Mouse (Mus musculus) heart, embryonic 13.5 days (tissue): ENCODE data around the gene Bbx. TPM values are rescaled to one million over a fixed set of nuclear protein-coding genes. Genes with fewer than 3 reads are reported as not detected.
A peak's percentile ranks its signal among the peaks of the same experiment; 100 is the strongest.

Source experiments
- ATAC-seq: fragments of 200-750 bp; cut with Nextera tagmentation; 2 replicates; pipeline ENCODE4 v1.8.0; 2017; ENCODE audit warnings: moderate TSS enrichment; ENCODE audit not compliant: insufficient number of reproducible peaks, low FRiP score, low TSS enrichment; ENCODE audit errors: extremely low read depth
- H3K27ac ChIP-seq: fragments of 300-500 bp; sonication (generic); replicated peaks from 2 replicates; pipeline ENCODE4 v1.5.1; 2015; ENCODE audit warnings: moderate library complexity, mild to moderate bottlenecking, inconsistent platforms
- H3K27me3 ChIP-seq: fragments of 300-500 bp; sonication (generic); replicated peaks from 2 replicates; pipeline ENCODE4 v1.6.1; 2015; ENCODE audit warnings: mild to moderate bottlenecking, inconsistent platforms
- H3K36me3 ChIP-seq: fragments of 300-500 bp; sonication (generic); 2 replicates; pipeline ENCODE4 v1.6.1; 2015; ENCODE audit warnings: mild to moderate bottlenecking, inconsistent platforms
- H3K4me1 ChIP-seq: fragments of 300-500 bp; sonication (generic); 2 replicates; pipeline ENCODE4 v1.6.1; 2015; ENCODE audit warnings: inconsistent platforms
- H3K4me2 ChIP-seq: fragments of 300-500 bp; sonication (generic); 2 replicates; pipeline ENCODE4 v1.6.1; 2015; ENCODE audit warnings: inconsistent platforms, mild to moderate bottlenecking, moderate library complexity
- H3K4me3 ChIP-seq: fragments of 300-500 bp; sonication (generic); 2 replicates; pipeline ENCODE4 v1.5.1; 2015; ENCODE audit warnings: moderate library complexity, mild to moderate bottlenecking, inconsistent platforms
- H3K9ac ChIP-seq: fragments of 300-500 bp; sonication (generic); 2 replicates; pipeline ENCODE4 v1.6.1; 2015; ENCODE audit warnings: inconsistent platforms, mild to moderate bottlenecking, moderate library complexity
- H3K9me3 ChIP-seq: fragments of 300-500 bp; sonication (generic); 2 replicates; pipeline ENCODE4 v1.6.1; 2016; ENCODE audit warnings: inconsistent platforms
- WGBS: fragments of 180-500 bp; shearing (Covaris S2); methylation state at CpG from one replicate; pipeline ENCODE4 v1.1.7; 2015; ENCODE audit warnings: mixed read lengths; 5-methylcytosine and 5-hydroxymethylcytosine counted together
- polyA plus RNA-seq: library from polyadenylated mRNA; unstranded; fragments of >200 nt; fragmentation: Nextera tagmentation; extraction: Ambion mirVana; gene quantifications from 2 replicates; pipeline ENCODE4 v1.2.1, GENCODE M21; 2015

Bbx gene
- polyA plus RNA-seq, 1 experiment from 2014 or later: 32.0 TPM

DNA sequence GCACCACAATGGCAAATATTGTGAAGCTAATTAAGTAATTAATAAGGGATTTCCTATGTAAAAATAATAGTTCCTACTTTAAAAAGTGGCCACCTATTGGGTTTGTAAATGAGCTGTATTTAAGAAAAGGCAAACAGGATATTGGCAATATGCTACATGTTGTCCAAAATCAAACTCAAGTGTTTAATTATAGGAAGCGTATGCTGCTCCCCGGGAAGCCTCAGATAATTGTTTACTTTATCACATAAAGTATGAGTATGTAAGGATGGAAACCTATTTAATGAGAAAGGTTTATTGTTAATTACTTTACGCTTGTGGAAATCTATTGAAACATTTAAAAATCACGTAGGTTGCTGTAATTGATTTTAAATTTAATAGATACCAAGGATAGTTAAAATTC is 159.4 kb downstream of the Bbx start:
- Histone ChIP-seq H3K27ac (no peak overlapping the region), H3K27me3 (no peaks in the 10 kb centered on the region), H3K36me3 (peaks cover 14% of the 10 kb centered on the region), H3K4me1 (no peaks in the 10 kb centered on the region), H3K9ac (no peak overlapping the region), H3K9me3 (no peaks in the 10 kb centered on the region), H3K4me3 (no peak overlapping the region), H3K4me2 (no peak overlapping the region)
- 89% methylated on average over 4 of the region's 4 CpGs for WGBS
- ATAC-seq: no peak

DNA sequence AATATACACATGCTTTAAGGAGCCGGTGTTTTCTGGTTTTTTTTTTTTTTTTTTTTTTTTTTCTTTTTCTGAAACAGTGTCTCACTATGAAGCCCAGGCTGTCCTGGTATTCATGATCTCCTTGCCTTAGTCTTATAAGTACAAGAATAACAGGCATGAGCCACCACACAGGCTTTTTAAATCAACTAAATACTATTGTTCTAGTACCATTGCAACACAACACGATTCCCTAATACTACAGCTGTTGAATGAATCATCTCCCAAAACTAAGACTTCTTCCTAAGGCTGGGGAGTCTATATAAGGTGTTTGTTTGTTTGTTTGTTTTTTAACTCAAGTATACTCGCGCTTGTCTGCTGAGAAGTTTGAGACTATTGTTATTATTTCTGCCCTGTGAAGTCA is 169.5 kb downstream of the Bbx start:
- no peak overlapping the region for H3K4me2 ChIP-seq
- no peak overlapping the region for H3K9ac ChIP-seq
- peaks cover 23% of the 10 kb centered on the region for H3K36me3 ChIP-seq
- peaks cover 6% of the 10 kb centered on the region for H3K4me1 ChIP-seq
- WGBS: 89% methylated on average over 4 of the region's 4 CpGs
- no peaks in the 10 kb centered on the region for H3K27me3 ChIP-seq
- no peak for ATAC-seq
- H3K27ac ChIP-seq: no peak overlapping the region
- no peaks in the 10 kb centered on the region for H3K9me3 ChIP-seq
- no peak overlapping the region for H3K4me3 ChIP-seq

DNA sequence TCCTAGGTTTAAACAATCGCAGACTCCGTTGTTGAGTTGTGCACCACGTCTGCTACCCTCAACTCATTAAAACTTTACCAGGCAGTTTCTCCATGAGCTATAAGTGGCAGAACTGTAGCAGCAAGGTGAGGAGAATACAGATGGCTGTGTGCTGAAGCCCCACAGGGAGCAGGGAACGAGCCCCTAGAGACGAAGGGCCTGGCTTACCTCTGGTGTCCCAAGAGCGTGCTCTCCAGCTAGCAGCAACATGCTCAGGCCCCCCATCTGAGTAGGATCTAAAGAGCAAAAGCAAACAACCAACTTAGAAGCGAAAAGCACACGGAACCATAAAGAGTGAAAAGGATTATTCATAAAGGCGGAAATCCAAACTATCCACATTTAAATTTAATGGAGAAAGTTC is 170.0 kb downstream of the Bbx start:
- ATAC-seq: no peak
- Histone ChIP-seq H3K36me3 (peaks cover 23% of the 10 kb centered on the region), H3K9me3 (no peaks in the 10 kb centered on the region), H3K27ac (no peak overlapping the region), H3K27me3 (no peaks in the 10 kb centered on the region), H3K9ac (no peak overlapping the region), H3K4me2 (no peak overlapping the region), H3K4me1 (peaks cover 5% of the 10 kb centered on the region), H3K4me3 (no peak overlapping the region)
- WGBS: 88% methylated on average over 9 of the region's 9 CpGs

- Histone ChIP-seq H3K4me3 (no peak overlapping the region), H3K9ac (no peak overlapping the region), H3K36me3 (peaks cover 23% of the 10 kb centered on the region), H3K4me1 (peaks cover under 1% of the 10 kb centered on the region; the same call in 1 of the 2 replicates), H3K4me2 (no peak overlapping the region), H3K9me3 (no peaks in the 10 kb centered on the region), H3K27me3 (no peaks in the 10 kb centered on the region), H3K27ac (no peak overlapping the region)
- no peak for ATAC-seq
These were observed 170.4 kb downstream of the Bbx start for GRCm38 (mm10) chr16:50261741-50262140.

DNA sequence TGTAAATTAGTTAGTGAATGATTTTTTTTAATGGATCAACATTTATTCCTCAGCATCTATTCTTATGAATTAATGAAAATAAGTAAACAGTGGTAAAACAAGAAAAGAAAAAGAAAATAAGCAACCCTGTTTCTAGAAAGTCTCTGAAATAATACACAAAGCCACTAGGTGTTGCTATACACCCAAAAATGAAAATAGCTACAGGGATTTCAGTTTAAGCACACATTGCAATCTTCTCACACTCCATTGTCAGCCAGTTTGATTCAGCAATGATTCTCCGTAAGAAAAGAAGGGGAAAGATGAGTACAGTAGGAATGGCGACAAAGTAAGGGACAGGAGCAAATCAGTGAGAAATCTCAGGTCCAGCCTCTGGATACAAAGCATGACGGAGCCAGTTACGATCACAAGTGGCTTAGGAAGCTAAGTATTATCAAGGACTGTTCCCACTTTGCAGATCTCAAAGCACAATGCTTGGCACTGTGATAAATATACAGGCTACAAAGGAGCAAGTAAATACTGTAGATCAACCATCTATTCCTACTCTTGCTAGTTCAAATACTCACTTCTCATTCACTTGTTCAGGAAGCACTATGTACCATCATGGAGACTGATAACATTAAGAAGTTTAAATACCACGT is 177.5 kb downstream of the Bbx start:
- H3K36me3 ChIP-seq: peaks cover 3% of the 10 kb centered on the region
- H3K9me3 ChIP-seq: no peaks in the 10 kb centered on the region
- 0 out of 2 replicates have a peak overlapping the region, but pooled peaks have one; percentile 1 for H3K9ac ChIP-seq
- no peak for ATAC-seq
- no peak overlapping the region for H3K4me3 ChIP-seq
- 61% methylated on average over 5 of the region's 5 CpGs for WGBS
- no peaks in the 10 kb centered on the region for H3K27me3 ChIP-seq
- no peak overlapping the region for H3K4me2 ChIP-seq
- no peak overlapping the region for H3K27ac ChIP-seq
- no peaks in the 10 kb centered on the region for H3K4me1 ChIP-seq

GRCm38 (mm10) chr16:50251417-50251975 is 180.7 kb downstream of the Bbx start:
- WGBS: 64% methylated on average over 6 of the region's 6 CpGs
- no peaks in the 10 kb centered on the region for H3K9me3 ChIP-seq
- no peak overlapping the region for H3K4me2 ChIP-seq
- H3K27ac ChIP-seq: no peak overlapping the region
- no peak for ATAC-seq
- H3K4me3 ChIP-seq: no peak overlapping the region
- peaks cover 12% of the 10 kb centered on the region for H3K36me3 ChIP-seq
- no peaks in the 10 kb centered on the region for H3K27me3 ChIP-seq
- H3K4me1 ChIP-seq: no peaks in the 10 kb centered on the region
- no peak overlapping the region for H3K9ac ChIP-seq

GRCm38 (mm10) chr16:50250469-50250868 is 181.7 kb downstream of the Bbx start:
- Histone ChIP-seq H3K4me2 (no peak overlapping the region), H3K36me3 (peaks cover 18% of the 10 kb centered on the region), H3K4me1 (no peaks in the 10 kb centered on the region), H3K27ac (no peak overlapping the region), H3K4me3 (no peak overlapping the region), H3K9me3 (no peaks in the 10 kb centered on the region), H3K9ac (no peak overlapping the region), H3K27me3 (no peaks in the 10 kb centered on the region)
- no peak for ATAC-seq
- 85% methylated on average over 5 of the region's 5 CpGs for WGBS

DNA sequence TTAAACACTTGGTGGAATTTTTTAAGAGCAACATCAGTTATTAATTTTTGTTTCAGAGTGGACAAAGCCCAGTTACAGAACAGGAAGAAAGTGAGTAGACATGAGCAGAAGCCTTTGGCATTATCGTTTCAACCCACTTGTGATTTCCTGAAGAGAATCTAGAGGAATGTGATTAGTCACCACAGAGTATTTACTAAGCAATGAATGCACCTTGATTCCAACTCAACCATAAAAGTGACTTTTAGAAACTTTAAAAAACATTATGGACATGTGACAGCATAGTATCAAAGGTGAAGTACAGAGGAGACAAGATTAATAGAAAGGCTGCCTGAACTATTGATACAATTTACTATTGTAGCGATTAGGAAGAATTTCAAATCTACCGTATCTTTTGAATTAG is 183.2 kb downstream of the Bbx start:
- Histone ChIP-seq H3K4me1 (no peaks in the 10 kb centered on the region), H3K27ac (no peak overlapping the region), H3K9me3 (no peaks in the 10 kb centered on the region), H3K9ac (no peak overlapping the region), H3K4me3 (no peak overlapping the region), H3K4me2 (no peak overlapping the region), H3K36me3 (peaks cover 19% of the 10 kb centered on the region), H3K27me3 (no peaks in the 10 kb centered on the region)
- ATAC-seq: no peak
- 80% methylated on average over 3 of the region's 3 CpGs for WGBS

- ATAC-seq: no peak
- peaks cover 31% of the 10 kb centered on the region for H3K36me3 ChIP-seq
- H3K4me3 ChIP-seq: no peak overlapping the region
- no peaks in the 10 kb centered on the region for H3K27me3 ChIP-seq
- H3K4me2 ChIP-seq: no peak overlapping the region
- 56% methylated on average over 4 of the region's 4 CpGs for WGBS
- no peaks in the 10 kb centered on the region for H3K9me3 ChIP-seq
- H3K27ac ChIP-seq: no peak overlapping the region
- H3K4me1 ChIP-seq: no peaks in the 10 kb centered on the region
- H3K9ac ChIP-seq: no peak overlapping the region
These were observed 189.7 kb downstream of the Bbx start for GRCm38 (mm10) chr16:50242444-50242843.

- H3K27me3 ChIP-seq: no peaks in the 10 kb centered on the region
- H3K4me1 ChIP-seq: no peaks in the 10 kb centered on the region
- no peak overlapping the region for H3K4me2 ChIP-seq
- H3K36me3 ChIP-seq: peaks cover 31% of the 10 kb centered on the region
- 93% methylated on average over 3 of the region's 3 CpGs for WGBS
- H3K4me3 ChIP-seq: no peak overlapping the region
- no peak overlapping the region for H3K9ac ChIP-seq
- ATAC-seq: no peak
- H3K27ac ChIP-seq: no peak overlapping the region
- H3K9me3 ChIP-seq: no peaks in the 10 kb centered on the region
These were observed 190.6 kb downstream of the Bbx start for GRCm38 (mm10) chr16:50241604-50242003.

GRCm38 (mm10) chr16:50235231-50235630 is 197.0 kb downstream of the Bbx start:
- peaks cover 23% of the 10 kb centered on the region for H3K36me3 ChIP-seq
- H3K4me2 ChIP-seq: no peak overlapping the region
- H3K27me3 ChIP-seq: no peaks in the 10 kb centered on the region
- H3K4me3 ChIP-seq: no peak overlapping the region
- no peak overlapping the region for H3K9ac ChIP-seq
- 62% methylated on average over 3 of the region's 3 CpGs for WGBS
- no peaks in the 10 kb centered on the region for H3K4me1 ChIP-seq
- H3K9me3 ChIP-seq: no peaks in the 10 kb centered on the region
- H3K27ac ChIP-seq: no peak overlapping the region
- ATAC-seq: no peak

DNA sequence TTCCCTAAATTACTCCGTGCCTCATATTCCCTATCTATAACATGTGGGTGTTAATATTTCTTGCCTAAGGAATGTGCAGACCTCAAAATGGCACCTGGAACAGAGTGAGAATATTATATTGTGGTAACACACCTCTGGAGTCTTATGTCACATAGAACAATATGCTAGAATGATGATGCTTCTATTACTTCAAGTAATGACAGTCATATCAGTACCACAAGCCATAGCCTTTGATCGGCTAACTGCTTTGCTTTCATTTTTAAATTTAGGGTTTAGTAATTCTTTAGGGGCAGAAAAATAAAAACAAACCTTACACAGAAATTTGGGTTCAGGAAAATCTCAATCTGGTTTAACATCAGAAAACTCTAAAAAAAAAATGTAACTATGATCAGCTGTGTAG is 201.6 kb downstream of the Bbx start:
- ATAC-seq: no peak
- WGBS: 91% methylated on average over 2 of the region's 2 CpGs
- peaks cover 8% of the 10 kb centered on the region; the same call in 1 of the 2 replicates for H3K36me3 ChIP-seq
- H3K27me3 ChIP-seq: no peaks in the 10 kb centered on the region
- H3K9ac ChIP-seq: no peak overlapping the region
- H3K4me3 ChIP-seq: no peak overlapping the region
- H3K4me2 ChIP-seq: no peak overlapping the region
- H3K9me3 ChIP-seq: no peaks in the 10 kb centered on the region
- H3K27ac ChIP-seq: no peak overlapping the region
- no peaks in the 10 kb centered on the region for H3K4me1 ChIP-seq
